Mouse (Mus musculus) limb, embryonic 11.5 days (tissue): ENCODE measurements around the gene Fsd1. TPM values are rescaled to one million over a fixed set of nuclear protein-coding genes. Genes with fewer than 3 reads are reported as not detected.
"Not testable (repeated sequence)": the region's sequence is repeated elsewhere in the genome, so short reads cannot be mapped to it uniquely, and the experiment has no call there.

Experiments used
- ATAC-seq: fragments of 200-750 bp; cut with Nextera tagmentation; 2 replicates; pipeline ENCODE4 v1.8.0; 2017; ENCODE audit warnings: low read depth; ENCODE audit not compliant: insufficient number of reproducible peaks, low FRiP score, low TSS enrichment
- DNase-seq: peaks from one replicate; pipeline ENCODE4 v3.0.0-alpha.2; 2015; ENCODE audit warnings: low spot score
- H3K27ac ChIP-seq: fragments of 300-500 bp; sonication (generic); replicated peaks from 2 replicates; pipeline ENCODE4 v1.5.1; 2014; ENCODE audit warnings: low read depth, mild to moderate bottlenecking, low read length
- H3K27me3 ChIP-seq: fragments of 300-500 bp; sonication (generic); 2 replicates; pipeline ENCODE4 v1.6.1; 2014; ENCODE audit warnings: mild to moderate bottlenecking, low read length, mixed read lengths; ENCODE audit not compliant: control insufficient read depth, insufficient read depth
- H3K36me3 ChIP-seq: fragments of 300-500 bp; sonication (generic); 2 replicates; pipeline ENCODE4 v1.6.1; 2014; ENCODE audit warnings: mild to moderate bottlenecking, low read length, moderate library complexity, mixed read lengths; ENCODE audit not compliant: control insufficient read depth, insufficient read depth
- H3K4me1 ChIP-seq: fragments of 300-500 bp; sonication (generic); 2 replicates; pipeline ENCODE4 v1.6.1; 2014; ENCODE audit warnings: low read length, mixed read lengths; ENCODE audit not compliant: control insufficient read depth, insufficient read depth
- H3K4me2 ChIP-seq: fragments of 300-500 bp; sonication (generic); 2 replicates; pipeline ENCODE4 v1.6.1; 2014; ENCODE audit warnings: low read depth, mild to moderate bottlenecking, moderate library complexity; ENCODE audit not compliant: severe bottlenecking
- H3K4me3 ChIP-seq: fragments of 300-500 bp; sonication (generic); 2 replicates; pipeline ENCODE4 v1.5.1; 2014; ENCODE audit warnings: low read depth, low read length
- H3K9ac ChIP-seq: fragments of 300-500 bp; sonication (generic); 2 replicates; pipeline ENCODE4 v1.6.1; 2014; ENCODE audit warnings: mild to moderate bottlenecking, low read length
- H3K9me3 ChIP-seq: fragments of 300-500 bp; sonication (generic); 2 replicates; pipeline ENCODE4 v1.6.1; 2016; ENCODE audit warnings: low read length; ENCODE audit not compliant: control insufficient read depth
- WGBS: fragments of 180-500 bp; shearing (Covaris S2); extraction: QIAGEN DNeasy Blood & Tissue Kit; methylation state at CpG from one replicate; pipeline ENCODE4 v1.1.7; 2014; 5-methylcytosine and 5-hydroxymethylcytosine counted together
- polyA plus RNA-seq: library from polyadenylated mRNA; unstranded; fragments of >200 nt; fragmentation: Nextera tagmentation; extraction: Ambion mirVana; gene quantifications from 2 replicates; pipeline ENCODE4 v1.2.1, GENCODE M21; 2014

Fsd1 gene
- 34.9 and 39.8 TPM in 2 replicates for polyA plus RNA-seq

DNA sequence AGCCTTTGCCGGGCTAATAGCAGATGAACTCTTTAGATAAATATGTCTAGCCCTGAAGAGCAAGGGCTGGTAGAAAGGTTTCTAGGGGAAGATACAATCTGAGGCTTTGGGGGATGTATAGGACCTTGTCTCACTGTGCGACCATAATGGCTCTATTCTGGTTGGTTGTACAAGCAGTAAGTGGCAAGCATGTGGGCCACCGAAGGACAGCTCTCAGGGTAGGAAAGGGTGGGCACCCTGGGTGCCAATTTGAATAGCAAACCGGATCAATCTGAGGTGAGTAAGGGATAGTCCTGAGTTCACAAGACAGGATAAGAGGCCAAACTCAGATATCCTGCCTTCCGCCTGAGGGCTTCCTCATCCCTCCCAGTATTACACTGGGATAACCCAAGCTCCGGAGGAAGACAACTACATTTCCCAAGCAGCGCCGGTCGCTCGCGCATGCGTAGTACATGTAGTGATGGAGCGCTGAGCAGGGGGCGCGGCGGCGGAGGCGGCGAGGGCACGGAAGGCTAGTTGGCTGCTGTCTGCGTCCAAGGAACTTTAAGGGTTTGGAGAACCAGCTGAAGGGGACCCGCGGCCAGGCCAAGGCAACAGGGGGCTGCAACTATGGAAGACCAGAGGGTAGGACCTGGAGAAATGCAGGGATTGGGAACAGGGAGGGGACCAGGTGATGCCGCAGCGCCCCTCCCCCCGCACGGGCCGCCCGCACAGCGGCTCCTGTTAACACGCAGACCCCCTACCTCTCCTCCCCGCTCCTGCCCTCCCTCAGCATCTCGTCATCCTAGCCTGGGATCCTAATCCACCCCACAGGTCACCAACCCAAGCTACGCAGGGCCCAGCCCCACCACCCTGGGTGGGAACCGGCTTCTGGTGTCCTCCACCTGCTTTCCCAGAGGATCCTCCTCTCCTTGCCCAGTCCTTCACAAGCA is at the start of gene Fsd1:
Gene Fsd1 (plus strand): TSS at position 480 of the 932 bp plus-strand sequence.
- WGBS, result 10% methylated on average over 35 of the region's 35 CpGs
- Histone ChIP-seq H3K36me3 (no peaks in the 10 kb centered on the region), H3K4me3 (peak within 1 kb of the TSS; percentile 63), H3K4me1 (peaks cover 2% of the 10 kb centered on the region; the same call in 1 of the 2 replicates), H3K27ac (no peak within 1 kb of the TSS), H3K9ac (peak within 1 kb of the TSS; percentile 65), H3K9me3 (no peaks in the 10 kb centered on the region), H3K27me3 (no peaks in the 10 kb centered on the region), H3K4me2 (peak within 1 kb of the TSS; percentile 92)
- peak; percentile 51; the same call in 1 of the 2 replicates for ATAC-seq
- peak; percentile 86 for DNase-seq

DNA sequence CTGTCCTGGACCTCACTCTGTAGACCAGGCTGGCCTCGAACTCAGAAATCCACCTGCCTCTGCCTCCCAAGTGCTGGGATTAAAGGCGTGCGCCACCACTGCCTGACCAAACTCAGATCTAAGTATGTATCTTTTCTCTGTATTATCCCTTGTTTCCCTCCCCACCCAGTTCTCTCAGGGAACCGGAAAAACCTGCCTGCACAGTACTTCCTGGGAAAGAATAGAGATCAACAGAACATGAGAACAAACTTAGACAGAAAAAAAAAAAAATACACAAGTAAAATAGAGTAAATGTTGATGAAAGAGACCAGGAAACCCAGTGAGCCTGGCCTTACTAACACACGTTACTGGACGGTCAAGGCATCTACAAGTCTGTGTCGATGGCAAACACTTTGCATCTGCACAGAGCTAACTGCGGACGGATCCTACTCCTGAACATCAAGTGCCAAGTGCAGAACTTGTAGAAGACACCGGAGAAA is 41.9 kb upstream of the Fsd1 start:
- 42% methylated on average over 10 of the region's 10 CpGs for WGBS
- not testable (repeated sequence) for ATAC-seq, H3K36me3 ChIP-seq

DNA sequence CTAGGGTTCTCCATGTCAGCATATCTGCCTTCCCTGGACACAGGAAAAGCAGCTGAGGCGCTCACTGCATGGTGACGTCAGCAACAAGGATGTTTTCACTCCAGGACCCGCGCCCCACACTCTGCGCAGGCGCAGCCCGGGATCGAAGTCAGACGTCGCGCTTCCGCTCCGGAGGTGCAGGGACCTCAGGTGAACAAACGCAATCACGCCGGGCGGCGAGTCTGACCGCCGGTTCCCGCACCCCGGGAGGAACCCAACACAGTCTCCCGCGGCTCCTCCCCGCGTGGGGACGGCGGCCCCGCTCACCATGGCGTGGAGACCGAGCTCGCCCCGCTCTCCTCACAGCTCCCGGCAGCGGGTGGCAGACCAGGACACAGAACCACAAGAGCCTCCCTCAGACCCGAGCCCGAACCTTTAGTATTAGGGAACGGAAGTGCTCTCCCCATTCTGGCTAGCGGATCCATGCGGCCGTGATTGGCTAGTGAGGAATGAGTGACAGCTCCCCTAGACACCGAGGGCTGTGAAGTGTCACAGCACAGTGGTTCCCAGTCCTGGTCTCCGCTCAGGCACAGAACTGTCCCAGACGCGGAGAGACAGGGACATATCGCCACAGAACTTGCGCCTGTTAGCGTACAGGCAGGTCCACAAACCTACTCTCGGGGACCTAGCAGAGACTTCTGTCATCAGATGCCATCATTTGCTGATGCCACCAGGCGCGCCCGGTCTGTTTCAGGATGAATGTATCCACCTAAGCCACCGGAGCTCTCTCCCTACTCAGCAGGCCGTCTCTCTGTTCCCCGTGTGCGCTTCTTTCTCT is 41.2 kb upstream of the Fsd1 start:
- H3K9me3 ChIP-seq, H3K4me1 ChIP-seq, H3K27me3 ChIP-seq, H3K36me3 ChIP-seq: not testable (repeated sequence)
- H3K4me3 ChIP-seq, result peak overlapping the region; percentile 39
- H3K27ac ChIP-seq, result peak overlapping the region; percentile 36; the same call in 1 of the 2 replicates
- H3K9ac ChIP-seq, result peak overlapping the region; percentile 60
- H3K4me2 ChIP-seq, result peak overlapping the region; percentile 83
- peak; percentile 93 for ATAC-seq
- under 1% methylated on average over 56 of the region's 56 CpGs for WGBS
- DNase-seq, result peak; percentile 71

More for the DNA sequence above, 41.9 kb upstream of the Fsd1 start:
- H3K9me3 ChIP-seq, H3K27me3 ChIP-seq, H3K9ac ChIP-seq, H3K4me1 ChIP-seq, DNase-seq, H3K27ac ChIP-seq: not testable (repeated sequence)
- Histone ChIP-seq H3K4me2 (peak overlapping the region; percentile 83; the same call in 1 of the 2 replicates), H3K4me3 (peak overlapping the region; percentile 39)

DNA sequence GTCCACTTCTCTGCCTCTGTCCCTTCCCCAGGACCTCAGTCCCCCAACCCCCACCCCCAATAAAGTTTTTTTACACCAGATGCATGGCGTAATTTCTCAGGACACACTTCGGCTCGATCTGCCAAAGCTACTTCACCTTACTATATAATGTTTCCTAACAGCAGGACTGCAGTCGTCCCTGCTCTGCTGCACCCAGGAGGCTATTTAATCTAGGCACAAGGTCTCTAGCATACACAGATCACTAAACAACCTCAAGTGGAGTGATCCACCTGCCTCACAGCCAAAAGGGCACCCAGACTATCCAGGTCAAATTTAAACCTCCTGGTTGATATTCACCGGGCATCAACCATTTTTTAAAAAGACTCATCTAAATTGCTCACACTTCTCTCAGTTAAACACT is 40.6 kb upstream of the Fsd1 start:
- ATAC-seq, result no peak
- Histone ChIP-seq H3K27me3 (no peaks in the 10 kb centered on the region), H3K9me3 (no peaks in the 10 kb centered on the region), H3K36me3 (no peaks in the 10 kb centered on the region), H3K9ac (peak overlapping the region; percentile 60), H3K4me3 (peak overlapping the region; percentile 39), H3K27ac (no peak overlapping the region), H3K4me2 (peak overlapping the region; percentile 83), H3K4me1 (no peaks in the 10 kb centered on the region)
- no peak for DNase-seq
- WGBS, result 26% methylated on average over 5 of the region's 5 CpGs

DNA sequence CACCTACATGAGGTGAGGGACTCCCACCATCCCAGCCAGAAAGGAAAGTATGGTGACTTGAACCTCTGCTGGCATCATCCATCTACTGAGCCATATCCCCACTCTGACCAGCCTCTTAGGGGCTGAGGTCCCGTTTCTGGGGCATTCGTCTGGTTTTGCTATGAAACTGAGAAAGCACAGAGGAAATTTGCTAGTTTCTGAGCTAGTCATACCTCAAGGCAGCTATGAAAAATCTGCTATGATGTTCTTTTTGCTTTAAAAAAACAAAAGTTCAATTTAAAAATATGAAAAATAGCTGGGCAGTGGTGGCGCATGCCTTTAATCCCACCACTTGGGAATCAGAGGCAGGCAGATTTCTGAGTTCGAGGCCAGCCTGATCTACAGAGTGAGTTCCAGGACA is 37.7 kb upstream of the Fsd1 start:
- Histone ChIP-seq H3K36me3 (no peaks in the 10 kb centered on the region), H3K9ac (no peak overlapping the region), H3K4me1 (no peaks in the 10 kb centered on the region), H3K27ac (no peak overlapping the region), H3K4me2 (no peak overlapping the region), H3K27me3 (no peaks in the 10 kb centered on the region), H3K9me3 (no peaks in the 10 kb centered on the region), H3K4me3 (no peak overlapping the region)
- ATAC-seq (no peak), DNase-seq (no peak)
- 90% methylated on average over 4 of the region's 4 CpGs for WGBS

DNA sequence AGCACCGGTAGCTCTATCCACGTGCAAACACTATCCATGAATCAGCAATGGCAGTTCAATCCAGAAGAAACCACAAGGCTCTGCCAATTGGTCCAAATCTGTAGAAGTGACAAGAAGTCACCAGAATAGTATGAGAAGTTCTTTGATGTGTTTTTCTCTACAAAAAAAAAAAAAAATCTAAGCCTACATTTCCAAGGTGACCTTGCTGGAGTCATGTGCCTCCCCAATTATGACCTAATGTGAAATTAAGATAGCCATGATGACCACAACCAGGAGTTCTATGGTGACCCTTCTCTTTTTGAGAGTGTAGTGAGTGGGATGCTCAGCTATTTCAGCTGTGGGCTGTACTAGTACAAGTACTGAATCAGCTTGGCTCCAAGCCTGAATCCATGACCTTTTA is 36.9 kb upstream of the Fsd1 start, which contains the start of gene Zfp119b:
Gene Zfp119b (minus strand): TSS at position 101 of the 400 bp plus-strand sequence.
- Histone ChIP-seq H3K4me3 (no peak within 1 kb of the TSS), H3K27ac (no peak within 1 kb of the TSS), H3K4me2 (no peak within 1 kb of the TSS), H3K4me1 (no peaks in the 10 kb centered on the region), H3K9ac (no peak within 1 kb of the TSS), H3K27me3 (0 out of 2 replicates have a peak, but pooled peaks cover 3% of the 10 kb centered on the region), H3K36me3 (no peaks in the 10 kb centered on the region), H3K9me3 (no peaks in the 10 kb centered on the region)
- ATAC-seq (no peak), DNase-seq (no peak)
- WGBS, result 92% methylated on average over 2 of the region's 2 CpGs

DNA sequence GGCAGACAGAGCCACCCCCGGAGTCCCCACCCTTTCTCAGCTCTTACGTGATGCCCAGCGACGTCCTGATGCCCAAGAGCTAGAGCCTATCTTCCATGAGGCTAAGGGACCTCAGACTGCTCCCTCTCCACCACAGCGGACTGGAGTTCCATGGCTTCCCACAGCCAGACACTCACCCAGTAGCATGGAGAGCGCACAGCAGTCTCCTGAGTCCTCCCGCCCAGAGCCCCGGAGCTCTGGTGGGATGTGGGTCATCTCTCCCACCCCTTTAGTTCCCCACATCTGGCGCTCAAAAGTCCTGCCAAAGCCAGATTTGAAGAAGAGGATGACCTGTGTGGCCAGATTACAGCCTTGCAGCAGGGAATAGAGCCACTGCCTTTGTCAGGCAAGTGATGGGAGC is 35.7 kb upstream of the Fsd1 start:
- no peak overlapping the region for H3K27ac ChIP-seq
- no peak for DNase-seq
- H3K4me2 ChIP-seq, result no peak overlapping the region
- H3K27me3 ChIP-seq, result 0 out of 2 replicates have a peak, but pooled peaks cover 3% of the 10 kb centered on the region
- no peak overlapping the region for H3K9ac ChIP-seq
- H3K4me1 ChIP-seq, result no peaks in the 10 kb centered on the region
- no peak overlapping the region for H3K4me3 ChIP-seq
- no peaks in the 10 kb centered on the region for H3K36me3 ChIP-seq
- ATAC-seq, result no peak
- WGBS, result 80% methylated on average over 9 of the region's 9 CpGs
- no peaks in the 10 kb centered on the region for H3K9me3 ChIP-seq

DNA sequence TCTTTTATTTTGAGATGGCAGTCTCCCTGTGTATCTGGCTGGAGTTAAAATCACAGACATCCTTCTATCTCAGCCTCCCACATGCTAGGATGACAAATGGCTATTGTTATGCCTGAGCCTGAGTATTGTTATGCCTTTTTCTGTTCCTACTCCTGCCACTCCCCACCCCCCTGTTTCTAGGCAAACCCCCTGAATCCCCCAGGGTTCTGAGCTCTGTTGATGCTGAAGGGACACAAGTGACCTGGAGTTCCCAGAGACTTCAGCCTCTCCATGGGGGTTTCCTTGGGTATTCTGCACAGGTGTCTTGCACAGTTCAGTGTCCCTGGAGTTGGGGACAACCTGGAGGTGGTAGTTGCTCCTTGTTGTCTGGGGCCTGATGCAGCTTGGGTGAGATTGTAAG is 34.3 kb upstream of the Fsd1 start:
- Histone ChIP-seq H3K4me2 (no peak overlapping the region), H3K27me3 (0 out of 2 replicates have a peak, but pooled peaks cover 3% of the 10 kb centered on the region), H3K9ac (no peak overlapping the region), H3K4me1 (no peaks in the 10 kb centered on the region), H3K4me3 (no peak overlapping the region), H3K9me3 (no peaks in the 10 kb centered on the region), H3K27ac (no peak overlapping the region), H3K36me3 (no peaks in the 10 kb centered on the region)
- DNase-seq (no peak), ATAC-seq (no peak)
